Mouse (Mus musculus) CD8-positive naive resting alpha-beta T cell, adult 2 months (primary cell): ENCODE data around the gene Skint2.

ENCODE experiments used
- DNase-seq, 2 experiments: peaks; one replicate each; pipeline ENCODE4 v3.0.0; 2022; ENCODE audit warnings: low read depth in 2 of 2, low spot score in 2 of 2

Skint2 gene

DNA sequence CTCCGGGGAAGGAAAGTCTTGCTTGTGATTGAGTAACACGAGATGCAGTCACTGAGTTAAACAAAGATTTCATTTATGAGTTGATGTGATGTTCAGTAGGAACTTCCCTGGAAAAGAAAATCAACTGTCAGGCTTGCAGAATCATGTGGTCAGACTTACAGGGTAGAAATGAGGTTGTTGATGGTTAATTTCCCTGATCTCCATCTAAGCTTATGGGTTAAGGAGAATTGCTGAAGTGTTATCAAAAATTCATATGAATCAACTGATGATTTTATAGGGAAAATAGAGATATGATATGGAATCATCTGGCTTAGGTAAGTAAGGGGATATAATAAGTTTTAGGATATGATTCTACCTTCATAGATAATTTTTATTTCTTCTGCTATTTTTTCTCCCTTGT lies at the start of gene Skint2:
Gene Skint2, plus strand, starts transcription at position 301 of the 400 bp plus-strand sequence.
- DNase-seq: no peak
